Mouse (Mus musculus): Measurements from ENCODE around the gene Nfyc.

Nfyc gene

GRCm38 (mm10) chr4:120831472-120831871 is at the start of gene Nfyc:
Gene Nfyc, minus strand, starts transcription at chr4:120831572.
- no peak for DNase-seq

DNA sequence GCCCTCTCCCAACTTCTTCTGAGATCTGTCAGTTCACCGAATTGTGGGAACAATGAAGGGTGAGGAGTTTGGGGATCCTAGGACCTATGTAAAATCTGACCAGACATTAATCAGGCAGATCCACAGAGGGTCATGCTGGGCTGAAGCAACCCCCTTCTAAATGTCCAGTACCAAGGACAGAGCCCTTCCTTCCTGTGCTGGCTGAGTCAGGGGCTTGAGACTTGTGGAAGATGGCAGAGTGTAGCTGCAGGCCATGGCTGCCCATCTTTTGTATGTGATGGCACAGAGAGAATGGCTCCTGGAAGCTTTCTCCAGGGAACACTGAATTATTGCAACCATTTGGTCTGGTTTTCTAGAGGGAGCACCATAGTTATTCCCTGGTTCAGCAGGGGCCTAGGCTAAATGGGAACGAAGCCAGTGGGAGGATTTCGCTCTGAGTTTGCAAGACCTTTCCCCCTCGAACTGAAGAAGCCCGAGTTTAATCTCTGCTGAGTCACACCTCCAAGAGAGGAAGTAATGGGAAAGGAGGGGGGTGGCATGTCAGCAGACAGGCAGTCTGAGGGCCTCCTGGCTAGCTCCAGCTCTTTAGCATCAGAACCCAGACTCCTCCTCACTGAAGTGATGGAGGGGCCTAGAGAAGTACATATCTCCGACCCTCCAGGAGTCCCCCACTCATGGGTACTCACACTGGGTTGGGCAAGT is 49.5 kb upstream of the Nfyc start:
- DNase-seq: no peak

GRCm38 (mm10) chr4:120879386-120879785 is 48.0 kb upstream of the Nfyc start:
- no peak for DNase-seq

DNA sequence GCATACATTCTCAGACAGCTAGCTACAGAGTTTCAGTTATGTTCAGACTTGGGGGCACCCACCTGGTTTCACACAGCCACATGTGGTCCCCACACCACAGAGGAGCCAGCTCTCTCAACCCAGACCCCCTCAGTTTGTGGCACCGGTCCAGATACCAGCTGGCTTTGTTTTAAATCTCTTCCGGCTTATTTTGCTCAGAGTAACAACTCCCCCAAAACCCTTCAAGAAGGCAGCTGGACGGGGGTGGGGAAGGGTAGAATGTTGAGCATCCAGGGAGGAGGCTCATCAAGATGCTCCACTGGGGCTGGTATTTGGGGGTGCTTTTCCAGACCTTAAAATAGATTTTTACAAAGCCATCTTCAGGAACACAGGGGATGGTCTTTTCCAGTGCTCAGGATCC is 47.4 kb upstream of the Nfyc start:
- DNase-seq: no peak

GRCm38 (mm10) chr4:120875961-120876360 is 44.6 kb upstream of the Nfyc start:
- peak in 1 of 2 experiments; percentile 46 for DNase-seq

DNA sequence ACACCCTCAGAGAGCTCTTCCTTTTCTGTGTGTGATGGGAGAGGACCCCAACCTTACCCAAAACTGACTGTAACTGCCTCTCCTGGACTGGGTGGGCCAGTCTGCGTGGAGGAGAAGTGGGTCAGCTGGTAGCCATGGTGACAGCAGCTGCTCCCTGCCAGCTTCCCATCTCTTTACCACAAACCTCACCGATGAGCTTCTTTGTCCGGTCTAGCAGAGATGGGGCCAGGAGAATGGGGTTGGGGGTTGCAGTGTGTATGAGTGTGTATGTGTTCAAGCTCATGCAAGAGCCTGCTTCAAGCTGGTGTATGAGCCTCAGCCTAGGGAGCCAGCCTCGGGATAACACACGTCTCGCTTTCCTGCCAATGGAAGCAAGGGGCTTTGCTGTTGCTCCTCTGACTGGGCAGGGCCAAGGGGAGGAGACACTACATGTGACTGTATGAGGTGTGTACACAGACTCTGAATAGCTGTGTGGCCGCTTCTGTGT is 38.9 kb upstream of the Nfyc start:
- peak; percentile 48 to 56 for DNase-seq

DNA sequence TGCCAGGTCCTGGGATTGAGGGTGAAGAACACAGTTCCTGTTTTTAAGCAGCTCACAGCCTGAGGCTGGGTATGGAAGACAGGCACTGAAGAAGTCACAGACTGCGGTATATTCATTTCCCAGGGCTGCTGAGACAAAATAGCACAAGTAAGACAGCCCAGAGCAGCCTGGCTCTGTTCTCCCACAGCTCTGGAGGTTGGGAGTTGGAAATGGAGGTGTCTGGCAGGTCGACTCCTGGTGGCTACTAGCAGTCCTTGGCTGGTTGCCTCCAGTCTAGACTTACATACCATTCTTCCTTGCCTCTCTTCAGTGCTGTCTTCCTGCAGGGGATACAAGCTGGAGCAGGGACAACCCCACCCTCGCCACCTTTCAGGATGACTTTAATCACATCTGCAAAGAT is 37.6 kb upstream of the Nfyc start:
- DNase-seq: peak in 1 of 2 experiments; percentile 43

DNA sequence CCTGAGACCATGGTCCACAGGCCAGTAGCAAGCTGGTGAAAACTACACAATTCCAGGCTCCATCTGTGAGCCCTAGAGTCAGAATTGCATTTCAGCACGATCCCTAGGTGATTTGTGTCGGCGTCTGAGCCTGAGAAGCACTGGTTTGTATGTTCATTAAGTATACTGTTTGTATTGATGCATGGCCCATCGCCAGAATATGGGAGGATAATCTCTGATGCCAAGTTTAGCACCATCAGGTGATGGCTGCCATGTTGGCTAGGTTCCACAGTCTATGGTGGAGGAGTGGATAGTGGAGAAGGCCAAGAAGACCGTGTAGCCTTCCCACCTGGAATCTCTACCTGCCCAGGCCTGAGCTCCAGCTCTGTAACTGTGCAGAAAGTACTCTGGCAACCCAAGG is 36.9 kb upstream of the Nfyc start:
- peak; percentile 66 to 72 for DNase-seq

GRCm38 (mm10) chr4:120866211-120866610 is 34.8 kb upstream of the Nfyc start:
- DNase-seq: no peak

DNA sequence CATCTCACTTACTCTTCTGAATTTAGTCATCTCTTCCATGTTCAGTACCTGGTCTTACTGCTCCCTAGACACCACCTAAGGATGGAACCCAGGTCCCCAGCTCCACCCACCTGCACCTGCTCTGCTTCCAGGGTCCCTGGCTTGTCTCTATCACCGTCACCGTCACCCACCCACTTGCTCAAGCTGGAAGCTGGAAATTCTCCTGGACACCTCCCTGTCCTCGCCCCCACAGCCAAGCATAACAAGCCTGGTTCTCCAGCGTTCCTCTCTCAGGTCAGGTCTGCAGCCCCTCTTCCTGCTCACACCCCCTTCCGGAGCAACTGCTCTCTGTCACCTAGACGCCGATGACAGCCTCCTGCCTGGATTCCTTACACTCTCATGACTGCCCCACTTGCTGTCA is 28.5 kb upstream of the Nfyc start:
- DNase-seq: no peak

- no peak for DNase-seq
Observed at GRCm38 (mm10) chr4:120856376-120856775, 25.0 kb upstream of the Nfyc start.

DNA sequence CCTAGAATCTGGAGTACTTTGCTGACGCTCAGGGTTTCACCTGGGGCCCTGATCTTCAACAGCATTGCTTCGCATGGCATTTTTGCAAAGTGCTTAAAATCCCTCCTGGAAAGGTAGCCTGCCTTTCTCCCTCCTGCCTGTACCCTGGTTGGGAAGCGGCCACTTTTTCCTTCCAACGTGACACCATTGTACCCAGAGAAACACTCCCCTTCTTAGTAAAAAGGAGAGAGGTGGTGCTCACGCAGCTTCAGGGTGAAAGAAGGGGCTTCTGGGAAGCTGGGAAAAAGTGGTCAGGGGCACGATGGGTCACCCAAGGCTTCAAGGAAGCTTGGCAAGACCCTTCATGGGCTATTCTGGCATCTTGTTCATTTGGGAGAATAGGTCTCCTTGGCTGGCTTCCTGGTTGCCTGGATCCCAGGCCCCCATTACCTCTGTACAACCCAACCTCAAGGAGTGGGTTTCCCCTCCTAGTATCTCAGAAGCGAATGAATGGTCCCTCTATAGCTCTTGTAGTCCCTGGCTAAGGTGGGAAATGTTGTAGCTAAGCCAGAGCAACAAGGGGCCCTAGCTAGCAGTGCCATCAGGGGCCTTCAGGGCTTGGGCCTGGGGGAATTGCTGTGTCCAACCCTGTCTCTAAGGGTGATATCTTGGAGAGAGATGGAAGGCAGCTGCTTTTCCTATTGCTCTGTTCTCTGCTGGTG is 24.1 kb upstream of the Nfyc start:
- DNase-seq: peak in 1 of 2 experiments; percentile 41

GRCm38 (mm10) chr4:120854588-120855319 is 23.4 kb upstream of the Nfyc start, which contains the start of gene Rims3:
Gene Rims3, plus strand, starts transcription at chr4:120854816.
- peak; percentile 86 for DNase-seq

DNA sequence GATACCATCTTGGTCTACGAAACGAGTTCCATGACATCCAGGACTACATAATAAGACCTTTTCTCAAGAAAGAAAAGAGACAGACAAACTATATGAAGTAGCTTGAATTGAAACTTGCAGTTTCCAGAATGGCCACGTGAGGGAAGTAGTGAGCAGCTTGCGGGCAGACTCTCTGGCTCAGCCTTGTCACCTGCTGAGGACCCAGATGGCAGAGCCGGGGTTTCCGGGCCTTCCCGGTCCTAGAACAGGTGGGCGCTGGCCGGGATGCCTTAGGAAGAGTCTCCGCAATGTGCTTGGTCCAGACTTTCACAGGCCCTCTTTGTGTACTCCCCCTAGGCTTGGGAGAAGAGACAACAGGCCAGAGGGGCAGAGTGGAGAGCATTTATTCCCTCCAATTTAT is 19.6 kb upstream of the Nfyc start:
- peak; percentile 98 for DNase-seq

- DNase-seq: peak; percentile 42 to 63
Observed at GRCm38 (mm10) chr4:120849451-120849850, 18.1 kb upstream of the Nfyc start.

GRCm38 (mm10) chr4:120848909-120849308 is 17.5 kb upstream of the Nfyc start:
- DNase-seq: peak in 1 of 2 experiments; percentile 16

DNA sequence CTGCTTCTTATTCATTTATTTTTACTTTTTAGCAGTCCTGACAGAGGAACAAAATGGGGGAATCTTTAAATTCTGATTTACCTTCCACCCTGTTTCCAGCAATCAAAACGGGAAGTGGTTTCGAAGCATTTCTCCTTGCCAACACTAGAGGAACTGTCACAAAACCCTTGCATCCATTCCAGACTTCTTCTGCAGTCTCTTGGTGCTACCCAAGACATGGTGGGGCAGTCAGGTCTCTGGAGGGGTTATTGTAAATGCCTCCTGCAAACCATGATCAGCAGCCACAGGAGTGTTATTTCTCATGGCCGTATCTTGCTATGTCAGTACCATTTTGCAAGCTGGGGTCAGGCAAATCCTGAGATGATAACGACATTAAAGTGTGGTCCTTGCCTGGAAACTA is 13.7 kb upstream of the Nfyc start:
- DNase-seq: no peak

GRCm38 (mm10) chr4:120844423-120845082 is 13.2 kb upstream of the Nfyc start:
- DNase-seq: no peak

GRCm38 (mm10) chr4:120841342-120841741 is 10.0 kb upstream of the Nfyc start:
- DNase-seq: no peak

DNA sequence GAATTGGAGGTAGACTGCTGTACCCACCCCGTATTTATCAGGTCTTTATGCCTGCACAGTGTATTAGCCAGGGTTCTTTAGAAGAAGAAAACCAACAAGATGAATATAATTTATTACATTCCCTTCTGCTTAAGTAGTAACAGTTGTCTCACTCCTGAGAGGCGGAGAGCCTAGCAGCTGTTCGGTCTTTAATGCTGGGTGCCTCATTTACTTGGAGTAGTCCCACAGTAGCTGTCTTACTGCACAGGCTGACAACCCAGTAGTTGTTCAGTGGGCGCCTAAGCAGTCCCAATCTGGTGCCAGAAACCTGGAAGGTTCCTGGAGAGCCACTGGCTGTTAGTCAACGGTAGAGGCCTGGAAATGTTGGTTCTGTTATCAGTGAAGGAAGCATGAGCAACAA is 605 bp downstream of the Nfyc start:
- peak in 1 of 2 experiments; percentile 52 for DNase-seq

- DNase-seq: peak in 1 of 2 experiments; percentile 23
Observed at GRCm38 (mm10) chr4:120826418-120826817, 5.0 kb downstream of the Nfyc start.

DNA sequence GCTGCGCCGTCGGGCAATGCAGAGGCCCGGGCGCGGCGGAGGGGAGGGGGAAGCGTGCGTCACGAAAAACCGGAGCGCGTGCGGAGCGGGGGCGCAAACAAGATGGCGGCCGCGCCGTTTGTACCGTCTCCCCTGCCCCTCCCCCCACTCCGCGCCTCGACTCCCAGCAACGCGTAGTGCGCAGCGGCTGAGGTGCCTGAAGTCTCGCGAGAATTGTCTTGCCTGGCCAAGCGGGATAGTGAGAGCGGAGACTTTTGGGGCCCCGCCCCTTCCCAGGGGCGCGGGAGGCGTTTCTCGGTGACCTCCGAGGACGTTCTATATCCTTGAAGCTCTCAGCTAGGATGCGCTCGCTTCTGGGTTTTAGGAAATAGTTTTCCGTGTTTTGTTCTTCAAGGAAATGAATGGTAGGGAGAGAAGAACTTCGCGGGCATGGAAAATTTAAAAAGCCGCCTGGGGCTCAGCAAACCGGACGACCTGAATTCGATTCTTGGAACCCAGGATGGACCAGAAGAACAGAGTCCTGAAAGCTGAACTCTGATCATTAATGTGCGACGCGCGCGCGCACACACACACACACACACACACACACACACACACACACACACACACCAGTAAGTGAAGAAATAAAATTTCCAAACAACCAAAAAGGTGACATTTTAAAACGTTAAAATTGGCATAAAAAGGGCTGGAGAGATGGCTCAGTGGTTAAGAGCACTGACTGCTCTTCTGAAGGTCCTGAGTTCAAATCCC is 5.6 kb downstream of the Nfyc start:
- peak; percentile 99 to 100 for DNase-seq
